Mouse (Mus musculus): ENCODE data around the gene Cdc42ep2. TPM values are rescaled to one million over a fixed set of nuclear protein-coding genes. Genes with fewer than 3 reads are reported as not detected.
A peak's percentile ranks its signal among the peaks of the same experiment; 100 is the strongest.

The Cdc42ep2 gene
- polyA plus RNA-seq, 1 experiment: 16.4 TPM

DNA sequence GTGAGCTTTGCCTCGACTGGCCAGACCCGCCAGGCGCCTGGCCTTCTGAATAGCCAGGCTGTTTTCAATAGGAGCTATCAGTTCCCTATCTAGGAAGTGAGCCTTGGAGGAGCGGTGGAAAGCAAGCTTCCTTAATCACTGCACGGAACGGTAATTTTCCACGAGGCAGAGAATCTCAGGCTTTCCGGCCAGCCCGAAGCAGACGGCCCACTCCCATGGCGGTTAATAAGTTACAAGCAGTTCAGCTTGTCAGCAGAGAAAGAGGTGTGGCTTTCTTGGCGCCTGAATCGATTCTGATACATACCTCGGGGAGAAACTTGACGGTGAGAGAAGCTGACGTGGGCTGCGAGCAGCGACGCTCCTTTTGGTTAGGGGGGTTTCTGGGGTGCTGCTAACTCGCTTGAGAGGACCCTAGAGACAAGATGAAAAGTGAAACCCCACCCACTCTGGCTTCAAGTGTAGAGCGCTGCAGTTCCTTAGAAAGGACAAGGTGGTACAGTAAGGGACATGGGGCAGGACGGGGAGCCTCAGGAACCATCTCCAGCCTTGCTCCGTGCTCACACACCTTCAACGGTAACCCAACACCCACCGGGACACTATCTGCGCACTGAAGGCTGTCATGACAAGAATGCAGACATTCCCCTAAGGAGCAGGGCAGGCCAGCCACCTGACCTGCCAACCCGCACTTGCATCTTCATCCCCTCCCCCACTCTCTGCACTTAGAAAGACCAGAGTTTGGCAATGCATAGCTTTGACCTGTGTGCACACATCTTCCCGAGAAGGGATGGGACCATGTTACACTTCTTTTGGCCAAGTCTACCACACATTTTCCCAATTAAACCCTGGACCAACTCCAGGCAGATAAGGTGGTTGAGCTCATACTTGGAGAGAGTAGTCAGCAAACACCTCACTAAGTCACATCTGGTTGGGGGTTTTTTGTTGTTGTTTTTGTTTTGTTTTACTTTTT lies 31.4 kb upstream of the Cdc42ep2 start:
- Histone ChIP-seq H3K27ac (ENCODE audit: insufficient read depth, low read length) (no peak overlapping the region), H3K4me3 (ENCODE audit: insufficient read depth, low read length) (no peak overlapping the region), H3K4me1 (ENCODE audit: control insufficient read depth, insufficient read depth, low read length) (no peaks in the 10 kb centered on the region)
- TF ChIP-seq POLR2A (IDR thresholded peaks at IDR 0.05; ENCODE audit: extremely low read depth, insufficient read depth, low read length): no peak
- TF ChIP-seq CTCF (IDR thresholded peaks at IDR 0.05; ENCODE audit: extremely low read depth, insufficient read depth, low read length): no peak

DNA sequence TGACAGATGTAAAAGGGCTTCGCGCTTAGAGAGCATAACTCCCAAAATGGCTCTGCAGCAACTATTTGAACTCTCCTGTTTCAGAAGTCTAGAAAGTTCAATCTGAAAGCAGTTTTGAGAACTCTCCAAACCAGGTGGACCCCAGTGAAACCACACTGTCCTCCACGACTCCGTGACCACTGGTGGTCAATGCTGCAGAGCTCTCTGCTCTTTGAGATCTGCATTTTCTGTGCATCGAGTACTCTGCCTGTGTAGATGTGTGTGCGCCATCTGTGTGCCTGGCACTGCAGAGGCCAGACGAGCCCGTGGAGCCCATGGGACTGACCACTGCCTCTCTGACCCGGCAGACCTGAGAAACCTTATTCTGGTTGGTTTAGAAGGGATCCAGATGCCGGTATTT lies 30.3 kb upstream of the Cdc42ep2 start:
- TF ChIP-seq CTCF (IDR thresholded peaks at IDR 0.05; ENCODE audit: extremely low read depth, insufficient read depth, low read length): no peak
- TF ChIP-seq POLR2A (IDR thresholded peaks at IDR 0.05; ENCODE audit: extremely low read depth, insufficient read depth, low read length): no peak
- no peak overlapping the region for H3K27ac ChIP-seq (ENCODE audit: insufficient read depth, low read length)
- H3K4me3 ChIP-seq (ENCODE audit: insufficient read depth, low read length): no peak overlapping the region
- no peaks in the 10 kb centered on the region for H3K4me1 ChIP-seq (ENCODE audit: control insufficient read depth, insufficient read depth, low read length)

DNA sequence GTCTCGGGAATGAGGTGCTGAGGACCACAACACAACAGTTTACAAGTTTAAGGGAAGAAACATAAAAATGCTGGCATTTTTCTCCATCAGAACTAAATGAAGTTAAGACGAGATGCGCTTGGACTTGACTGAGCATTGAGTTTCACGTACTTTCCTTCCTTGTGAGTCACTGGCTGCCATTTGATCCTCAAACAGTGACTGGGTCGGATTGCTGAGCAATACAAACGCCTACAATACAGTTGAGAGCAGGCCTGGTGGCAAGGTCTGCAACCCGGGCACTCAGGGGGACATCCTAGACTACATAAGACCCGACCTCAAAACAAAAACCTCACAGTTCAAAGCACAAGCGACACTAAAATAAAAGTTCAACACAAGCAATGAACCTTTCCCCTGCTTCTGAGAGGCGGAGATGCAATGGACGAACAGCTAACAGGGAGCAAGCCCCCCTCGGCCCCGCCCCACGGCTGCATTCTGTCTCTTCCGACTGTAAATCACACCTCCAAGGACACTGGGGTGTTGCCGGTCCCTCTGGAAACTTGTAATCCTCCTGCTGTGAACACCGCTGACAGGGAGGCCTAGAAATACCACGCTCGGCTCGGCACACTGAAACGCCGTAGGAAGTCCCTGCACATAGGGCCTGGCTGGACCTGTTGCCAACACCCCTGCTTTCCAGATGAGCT lies 29.6 kb upstream of the Cdc42ep2 start:
- no peak for TF ChIP-seq POLR2A (IDR thresholded peaks at IDR 0.05; ENCODE audit: extremely low read depth, insufficient read depth, low read length)
- TF ChIP-seq CTCF (IDR thresholded peaks at IDR 0.05; ENCODE audit: extremely low read depth, insufficient read depth, low read length): no peak
- no peak overlapping the region for H3K27ac ChIP-seq (ENCODE audit: insufficient read depth, low read length)
- no peaks in the 10 kb centered on the region for H3K4me1 ChIP-seq (ENCODE audit: control insufficient read depth, insufficient read depth, low read length)
- no peak overlapping the region for H3K4me3 ChIP-seq (ENCODE audit: insufficient read depth, low read length)

DNA sequence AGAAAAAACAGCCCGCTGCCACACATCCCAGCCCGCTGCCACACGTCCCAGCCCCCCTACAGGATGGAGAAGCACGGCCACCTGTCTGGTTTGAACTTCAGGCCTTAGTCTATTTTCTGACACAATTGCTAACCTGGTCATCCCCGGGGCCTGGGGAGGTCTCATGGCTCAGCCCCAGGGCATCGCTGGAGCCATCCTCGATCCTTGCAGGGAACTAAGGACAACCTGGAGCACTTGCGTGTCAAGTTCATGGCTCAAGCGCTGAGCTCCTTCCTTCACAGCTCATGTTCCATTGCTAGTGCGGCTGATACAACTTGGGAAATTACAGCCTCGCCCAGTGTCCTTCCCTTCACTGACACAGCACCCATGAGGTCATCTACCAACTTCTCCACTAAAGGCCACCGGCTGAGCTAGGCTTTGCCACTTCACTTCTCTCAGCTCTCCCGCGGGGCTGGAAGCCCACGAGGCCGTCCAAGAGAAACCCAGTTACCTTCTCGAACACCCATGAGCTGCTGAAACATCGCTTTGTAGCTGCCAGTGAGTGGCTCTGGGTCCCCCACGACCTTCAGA lies 28.7 kb upstream of the Cdc42ep2 start:
- Histone ChIP-seq H3K4me3 (ENCODE audit: insufficient read depth, low read length) (no peak overlapping the region), H3K4me1 (ENCODE audit: control insufficient read depth, insufficient read depth, low read length) (no peaks in the 10 kb centered on the region), H3K27ac (ENCODE audit: insufficient read depth, low read length) (no peak overlapping the region)
- no peak for TF ChIP-seq CTCF (IDR thresholded peaks at IDR 0.05; ENCODE audit: extremely low read depth, insufficient read depth, low read length)
- TF ChIP-seq POLR2A (IDR thresholded peaks at IDR 0.05; ENCODE audit: extremely low read depth, insufficient read depth, low read length): no peak

DNA sequence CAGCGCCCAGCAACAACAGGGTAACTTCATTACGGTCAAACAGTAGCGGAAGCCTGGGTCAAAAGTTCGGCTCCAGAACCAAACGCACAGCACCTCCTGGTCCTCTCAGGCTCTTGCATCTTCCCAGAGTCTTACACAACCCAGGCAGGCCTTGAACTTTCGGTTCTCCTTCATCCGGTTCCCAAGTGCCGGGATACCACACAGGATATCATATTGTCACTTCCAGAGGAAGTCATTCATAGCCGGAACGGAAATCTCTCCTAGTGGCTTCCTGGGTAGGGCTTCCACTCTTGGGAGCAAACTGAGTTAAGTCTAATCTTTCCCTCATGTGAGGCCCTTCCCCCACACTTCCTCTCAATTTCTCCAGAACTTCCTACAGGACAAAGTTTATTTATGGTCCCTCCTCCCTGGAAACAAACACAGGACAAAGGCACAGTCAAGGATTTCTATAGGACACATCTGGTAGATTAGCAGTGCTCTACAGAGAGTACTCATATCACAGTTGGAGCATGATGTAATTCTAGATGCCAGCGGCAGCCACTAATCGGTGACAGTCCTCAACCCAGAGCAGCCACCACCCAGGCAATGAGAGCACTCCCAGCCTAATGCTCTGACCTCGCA lies 27.6 kb upstream of the Cdc42ep2 start:
- Histone ChIP-seq H3K27ac (ENCODE audit: insufficient read depth, low read length) (0 out of 2 replicates have a peak overlapping the region, but pooled peaks have one; percentile 8), H3K4me1 (ENCODE audit: control insufficient read depth, insufficient read depth, low read length) (no peaks in the 10 kb centered on the region), H3K4me3 (ENCODE audit: insufficient read depth, low read length) (no peak overlapping the region)
- TF ChIP-seq POLR2A (IDR thresholded peaks at IDR 0.05; ENCODE audit: extremely low read depth, insufficient read depth, low read length): no peak
- no peak for TF ChIP-seq CTCF (IDR thresholded peaks at IDR 0.05; ENCODE audit: extremely low read depth, insufficient read depth, low read length)

DNA sequence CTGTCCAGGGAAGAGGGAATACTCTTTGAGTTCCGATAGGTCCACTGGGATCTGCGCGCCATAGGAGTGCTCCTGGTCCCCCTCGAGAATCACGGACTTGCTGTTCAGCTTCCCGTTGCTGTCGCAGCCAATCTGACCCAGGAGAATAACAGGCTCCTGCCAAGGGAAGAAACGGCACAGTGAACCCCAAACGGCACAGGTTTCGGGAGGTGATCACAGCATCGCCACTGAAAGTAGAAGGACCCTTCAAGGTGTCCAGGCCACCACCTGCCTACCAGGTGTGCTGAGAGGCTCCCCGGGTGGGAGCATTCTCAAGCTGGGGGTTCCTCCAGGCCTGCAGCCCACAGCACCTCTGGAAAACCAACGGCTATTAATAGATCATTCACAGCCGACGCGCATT lies 27.0 kb upstream of the Cdc42ep2 start:
- Histone ChIP-seq H3K4me1 (ENCODE audit: control insufficient read depth, insufficient read depth, low read length) (no peaks in the 10 kb centered on the region), H3K4me3 (ENCODE audit: insufficient read depth, low read length) (no peak overlapping the region), H3K27ac (ENCODE audit: insufficient read depth, low read length) (no peak overlapping the region)
- TF ChIP-seq CTCF (IDR thresholded peaks at IDR 0.05; ENCODE audit: extremely low read depth, insufficient read depth, low read length) (no peak), POLR2A (IDR thresholded peaks at IDR 0.05; ENCODE audit: extremely low read depth, insufficient read depth, low read length) (no peak)

DNA sequence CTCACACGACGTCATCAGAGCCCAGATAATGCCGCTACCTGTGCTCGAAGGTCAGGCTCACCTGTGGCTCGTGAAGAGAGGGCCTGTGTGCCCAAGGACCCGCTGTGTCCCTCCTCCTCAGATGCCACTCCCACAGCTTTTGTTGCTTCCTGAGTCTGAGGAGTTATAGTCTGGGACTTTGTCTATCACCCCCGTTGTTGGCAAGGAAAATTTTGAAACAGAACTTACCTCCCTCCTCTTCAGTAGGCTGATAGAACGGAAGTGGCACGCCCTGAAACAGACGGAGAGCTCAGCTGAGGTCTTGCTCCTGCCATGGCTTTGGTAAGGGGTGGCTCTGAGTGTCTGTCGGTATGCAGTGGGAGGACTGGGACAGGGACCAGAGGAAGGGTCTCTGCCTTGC lies 25.6 kb upstream of the Cdc42ep2 start:
- no peak for TF ChIP-seq POLR2A (IDR thresholded peaks at IDR 0.05; ENCODE audit: extremely low read depth, insufficient read depth, low read length)
- no peak for TF ChIP-seq CTCF (IDR thresholded peaks at IDR 0.05; ENCODE audit: extremely low read depth, insufficient read depth, low read length)
- H3K27ac ChIP-seq (ENCODE audit: insufficient read depth, low read length): no peak overlapping the region
- no peak overlapping the region for H3K4me3 ChIP-seq (ENCODE audit: insufficient read depth, low read length)
- no peaks in the 10 kb centered on the region for H3K4me1 ChIP-seq (ENCODE audit: control insufficient read depth, insufficient read depth, low read length)

DNA sequence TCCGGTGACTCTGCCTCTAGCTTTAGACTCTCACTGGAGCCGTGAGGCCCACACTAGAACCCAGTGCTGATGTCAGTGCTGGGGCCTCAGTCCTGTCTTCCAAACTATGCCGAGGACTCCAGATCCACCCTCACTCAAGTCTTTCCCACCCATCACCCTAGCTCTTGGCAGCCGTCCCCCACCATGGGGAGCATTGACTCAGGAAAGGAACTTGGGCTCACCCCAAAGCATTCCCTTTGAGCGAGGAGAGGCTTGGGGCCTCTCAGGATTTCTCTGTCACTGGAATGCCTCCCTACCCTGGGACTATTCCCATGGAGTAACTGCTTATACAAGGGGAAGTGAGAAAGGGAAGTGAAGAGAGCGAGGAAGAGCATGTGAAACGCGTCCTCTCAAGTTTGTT lies 21.3 kb upstream of the Cdc42ep2 start:
- peak overlapping the region; percentile 96 for H3K27ac ChIP-seq (ENCODE audit: insufficient read depth, low read length)
- H3K4me1 ChIP-seq (ENCODE audit: control insufficient read depth, insufficient read depth, low read length): no peaks in the 10 kb centered on the region
- no peak overlapping the region for H3K4me3 ChIP-seq (ENCODE audit: insufficient read depth, low read length)
- TF ChIP-seq POLR2A (IDR thresholded peaks at IDR 0.05; ENCODE audit: extremely low read depth, insufficient read depth, low read length) (no peak), CTCF (IDR thresholded peaks at IDR 0.05; ENCODE audit: extremely low read depth, insufficient read depth, low read length) (no peak)

DNA sequence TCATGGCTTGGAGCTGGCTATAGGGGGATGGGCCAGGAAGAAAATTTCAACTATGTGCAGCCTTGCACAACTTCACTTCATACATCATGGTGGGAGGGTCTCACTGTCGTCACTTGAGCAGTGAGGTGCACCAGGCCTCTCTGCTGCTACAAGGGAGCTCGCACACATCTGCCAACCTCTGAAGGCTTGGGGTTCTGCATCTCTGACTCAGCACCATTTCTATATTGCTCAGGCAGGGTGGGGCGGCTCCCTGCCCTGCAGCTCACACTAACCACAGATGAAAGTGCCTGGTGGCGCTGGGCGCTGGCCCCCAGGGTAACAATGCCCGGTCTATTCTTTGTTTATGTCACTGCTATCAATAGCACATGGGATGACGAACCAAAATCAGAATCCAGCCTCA lies 20.4 kb upstream of the Cdc42ep2 start:
- H3K4me1 ChIP-seq (ENCODE audit: control insufficient read depth, insufficient read depth, low read length): 0 out of 2 replicates have a peak, but pooled peaks cover under 1% of the 10 kb centered on the region
- TF ChIP-seq CTCF (IDR thresholded peaks at IDR 0.05; ENCODE audit: extremely low read depth, insufficient read depth, low read length) (no peak), POLR2A (IDR thresholded peaks at IDR 0.05; ENCODE audit: extremely low read depth, insufficient read depth, low read length) (no peak)
- H3K4me3 ChIP-seq (ENCODE audit: insufficient read depth, low read length): no peak overlapping the region
- peak overlapping the region; percentile 96; the same call in 1 of the 2 replicates for H3K27ac ChIP-seq (ENCODE audit: insufficient read depth, low read length)

Measured in cortical plate, adult 2 months (tissue).